In the genomic region with DNA sequence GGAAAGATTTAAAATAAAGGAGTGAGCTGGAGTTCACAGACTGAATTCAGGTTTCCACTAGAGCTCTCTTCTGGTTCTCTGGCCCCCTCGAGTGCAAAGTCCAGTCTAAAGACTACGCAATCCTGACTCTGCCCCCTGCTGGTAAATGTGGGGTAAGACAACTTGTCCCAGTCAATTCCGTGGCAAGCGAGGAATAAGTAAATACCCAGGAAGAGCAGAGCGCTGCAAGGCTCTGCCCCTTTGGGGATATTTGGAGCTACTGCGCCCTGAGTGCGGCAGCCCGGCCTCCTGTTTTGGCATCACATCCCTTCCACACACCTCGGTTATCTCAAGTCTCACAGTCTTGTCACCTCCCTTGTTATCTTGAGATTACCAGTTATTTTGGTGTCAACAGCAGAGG, we compare ENCODE assay signal across 8 mouse cellular contexts. TPM values are rescaled to one million over a fixed set of nuclear protein-coding genes. Genes with fewer than 3 reads are reported as not detected.
DNase-seq lines count a peak whose midpoint lies in the region; TF ChIP-seq lines count a peak whose summit lies in the region.
"Had no signal": no experiment of that assay in that cellular context is flagged by ENCODE, and none has a peak within 500 bp of the region (broad histone marks: within the 10 kb centered on the region; RNA-seq: fewer than 3 reads in every experiment).

No protein-coding gene starts in this region.

- H3K27ac ChIP-seq in left cerebral cortex, adult 2 months, result no peak overlapping the region
- H3K27ac ChIP-seq in cortical plate, adult 2 months (ENCODE audit: insufficient read depth, low read length), result no peak overlapping the region
- no peak overlapping the region for H3K27ac ChIP-seq in olfactory bulb, adult 2 months (ENCODE audit: insufficient read depth, low read depth, low read length)
- H3K27ac ChIP-seq: heart, embryonic 15.5 days had no signal

- TF ChIP-seq CTCF in left cerebral cortex, adult 2 months (IDR thresholded peaks at IDR 0.05), result peak; percentile 72
- peak; percentile 65 for TF ChIP-seq CTCF in cortical plate, adult 2 months (IDR thresholded peaks at IDR 0.05; ENCODE audit: extremely low read depth, insufficient read depth, low read length)
- 0 out of 2 replicates have a peak, but pooled peaks have one; percentile 38 for TF ChIP-seq CTCF in olfactory bulb, adult 2 months (IDR thresholded peaks at IDR 0.05; ENCODE audit: insufficient read depth, low read depth, low read length)

- no peaks in the 10 kb centered on the region for H3K4me1 ChIP-seq in cortical plate, adult 2 months (ENCODE audit: control insufficient read depth, insufficient read depth, low read length)
- H3K4me1 ChIP-seq in olfactory bulb, adult 2 months (ENCODE audit: control insufficient read depth, insufficient read depth, low read length), result no peaks in the 10 kb centered on the region

- intact Hi-C loops in left cerebral cortex, adult 2 months (cut with DNase I), result loop anchor here (5.0 to 10.0 kb wide), 2 partner anchors 47 to 289 kb away; no protein-coding TSS in a partner anchor

- no peak overlapping the region for H3K4me3 ChIP-seq in left cerebral cortex, adult 2 months
- H3K4me3 ChIP-seq in cortical plate, adult 2 months (ENCODE audit: insufficient read depth, low read length), result no peak overlapping the region
- H3K4me3 ChIP-seq in olfactory bulb, adult 2 months (ENCODE audit: insufficient read depth, low read depth, low read length), result no peak overlapping the region
- H3K4me3 ChIP-seq: heart, embryonic 15.5 days had no signal

- WGBS in olfactory bulb, adult 2 months, result 4% methylated on average over 9 of the region's 9 CpGs

- no peak for TF ChIP-seq POLR2A in cortical plate, adult 2 months (IDR thresholded peaks at IDR 0.05; ENCODE audit: extremely low read depth, insufficient read depth, low read length)
- no peak for TF ChIP-seq POLR2A in olfactory bulb, adult 2 months (IDR thresholded peaks at IDR 0.05; ENCODE audit: insufficient read depth, low read depth, low read length)

- no peak for DNase-seq in left cerebral cortex, adult 2 months (ENCODE audit: extremely low spot score in 1 of 2, low spot score in 2 of 2)
- DNase-seq in left cerebral cortex, adult 11 months (ENCODE audit: low spot score), result no peak
- peak; percentile 44 for DNase-seq in NIH3T3 (ENCODE audit: low read depth)
- DNase-seq in kidney, postnatal 36 days, result peak; percentile 19 to 29
- no peak for DNase-seq in layer of hippocampus, adult 11-12 months (ENCODE audit: low spot score)

RNA-seq across cellular contexts. Expression of a gene that starts 24.6 kb away (rescaled TPM):
- not detected for total RNA-seq in left cerebral cortex, adult 2 months (2021)
- polyA plus RNA-seq in cortical plate, adult 2 months (2012; rRNA removed), result 0.38 and 0.50 TPM in 2 replicates
- not detected in 2 replicates for polyA plus RNA-seq in olfactory bulb, adult 2 months (2012; ENCODE audit: insufficient read depth, insufficient read length, low replicate concordance, missing spikeins)

RNA-seq across cellular contexts. Expression of a gene that starts 54.0 kb away (rescaled TPM):
- total RNA-seq in left cerebral cortex, adult 2 months (2021), result 1 to 10 TPM; 2.8 to 3.1 TPM
- 5.7 and 6.2 TPM in 2 replicates for polyA plus RNA-seq in cortical plate, adult 2 months (2012; rRNA removed)
- polyA plus RNA-seq in olfactory bulb, adult 2 months (2012; ENCODE audit: insufficient read depth, insufficient read length, low replicate concordance, missing spikeins), result not detected in 2 replicates

Comparison
In these comparisons a context has a peak if more than half of its experiments do, and no peak if none do; other contexts are left out.
1. DNase-seq: peak in NIH3T3 (single experiment) and kidney, postnatal 36 days (2 of 2); none in left cerebral cortex, adult 2 months (0 of 2), left cerebral cortex, adult 11 months (single experiment) and layer of hippocampus, adult 11-12 months (single experiment).
2. Peak in every context shown above with its lines, with median percentiles within 50 percentile points of each other: CTCF ChIP-seq.